Mouse (Mus musculus) urinary bladder, postnatal 25 days (tissue): ENCODE data around the gene Elovl5.
"Not testable (repeated sequence)": the region's sequence is repeated elsewhere in the genome, so short reads cannot be mapped to it uniquely, and the experiment has no call there.

Experiments
- DNase-seq: peaks from one replicate; pipeline ENCODE4 v3.0.0; 2022; ENCODE audit warnings: low spot score

Gene Elovl5

GRCm38 (mm10) chr9:77955511-77955910 lies 38.3 kb downstream of the Elovl5 start:
- no peak for DNase-seq

DNA sequence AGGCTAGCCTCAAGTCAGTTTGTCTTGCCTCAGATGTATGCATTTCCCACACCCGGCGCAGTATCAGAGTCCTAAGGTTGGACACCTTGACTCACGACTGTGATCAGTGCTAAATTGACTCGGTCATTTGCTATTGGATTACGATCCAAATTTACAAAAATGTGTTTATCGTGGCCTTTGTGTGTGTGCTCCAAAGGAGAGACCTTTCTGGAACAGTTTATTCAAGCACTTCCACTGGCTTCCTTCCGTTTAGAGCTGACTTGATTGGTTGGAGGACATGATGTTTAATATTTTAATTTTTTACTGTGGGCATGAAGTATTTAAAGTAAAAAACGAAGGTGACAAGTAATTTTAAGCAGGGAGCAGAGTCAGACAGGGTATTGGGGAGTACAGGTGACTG lies 38.8 kb downstream of the Elovl5 start:
- no peak for DNase-seq

- DNase-seq = no peak
Observed at GRCm38 (mm10) chr9:77958327-77958726, 41.2 kb downstream of the Elovl5 start.

- DNase-seq = no peak
Observed at GRCm38 (mm10) chr9:77959759-77960158, 42.6 kb downstream of the Elovl5 start.

- DNase-seq = no peak
Observed at GRCm38 (mm10) chr9:77961350-77961749, 44.2 kb downstream of the Elovl5 start.

GRCm38 (mm10) chr9:77964084-77964483 lies 46.9 kb downstream of the Elovl5 start:
- DNase-seq = no peak

GRCm38 (mm10) chr9:77965287-77965686 lies 48.1 kb downstream of the Elovl5 start:
- DNase-seq = no peak

DNA sequence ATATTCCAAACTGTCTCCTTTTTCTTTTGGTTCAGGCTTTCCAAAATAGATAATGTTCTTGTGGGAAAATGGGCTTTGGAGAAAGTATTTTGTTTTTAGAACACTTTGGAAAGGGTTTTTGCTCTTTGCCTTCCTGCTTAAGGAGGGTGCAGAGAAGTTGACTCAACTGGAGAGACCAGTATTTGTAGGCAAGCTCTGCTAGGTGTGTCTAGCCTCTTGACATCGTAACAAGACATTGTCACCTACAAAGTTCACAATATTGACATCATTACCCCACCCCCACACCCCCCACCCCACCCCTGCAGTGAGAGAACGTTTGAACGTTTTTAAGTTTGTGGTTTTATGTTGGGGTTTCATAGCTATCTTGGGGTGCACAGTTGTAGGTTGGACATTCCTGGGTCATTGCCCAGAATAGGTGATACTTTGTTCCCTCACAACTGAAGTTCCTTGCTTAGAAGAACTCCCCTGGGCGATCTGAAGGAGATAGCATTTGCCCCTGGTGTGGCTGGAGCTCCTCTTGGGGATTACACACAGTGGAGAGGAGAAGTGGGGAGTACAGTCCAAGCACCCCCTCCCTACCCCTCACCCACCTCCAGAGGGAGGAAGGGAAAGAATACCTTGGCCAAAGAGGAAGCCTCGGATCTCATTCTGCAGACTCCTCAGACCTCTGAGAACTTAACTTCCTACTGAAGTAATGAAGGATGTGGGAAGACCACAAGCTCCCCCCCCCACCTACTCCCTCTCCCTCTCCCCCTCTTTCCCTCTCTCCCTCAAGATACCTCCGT lies 48.8 kb downstream of the Elovl5 start:
- DNase-seq = no peak

GRCm38 (mm10) chr9:77966861-77967260 lies 49.7 kb downstream of the Elovl5 start:
- DNase-seq = no peak

DNA sequence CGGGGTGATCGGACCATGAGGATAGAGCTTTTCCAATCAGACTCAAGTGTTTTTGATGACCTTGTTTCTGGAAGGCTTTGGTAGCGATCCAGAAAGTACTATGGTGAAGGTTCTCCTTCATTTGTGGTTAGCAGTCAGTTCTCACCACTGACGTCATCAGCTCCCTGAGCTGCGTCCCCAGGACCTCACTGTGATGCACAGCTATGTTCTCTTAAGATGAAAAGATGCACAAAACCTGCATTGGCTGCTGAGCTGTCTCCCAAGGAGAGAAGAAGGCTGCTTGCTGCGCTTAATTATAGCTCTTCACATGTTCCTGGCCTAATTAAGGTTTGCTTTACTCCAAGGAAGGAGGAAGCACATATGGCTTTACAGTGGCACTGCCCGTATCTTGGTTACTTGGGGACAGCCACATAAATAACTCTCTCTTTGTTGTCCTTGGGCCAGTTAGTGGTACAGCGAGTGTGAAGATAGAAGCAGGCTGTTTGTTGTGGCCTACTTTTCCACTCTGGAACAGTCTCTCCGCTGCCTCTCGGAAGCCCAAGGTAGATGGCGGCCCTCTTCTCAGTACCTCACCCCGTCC lies 50.5 kb downstream of the Elovl5 start:
- DNase-seq = no peak

- DNase-seq = no peak
Observed at GRCm38 (mm10) chr9:77969192-77969953, 52.2 kb downstream of the Elovl5 start.

DNA sequence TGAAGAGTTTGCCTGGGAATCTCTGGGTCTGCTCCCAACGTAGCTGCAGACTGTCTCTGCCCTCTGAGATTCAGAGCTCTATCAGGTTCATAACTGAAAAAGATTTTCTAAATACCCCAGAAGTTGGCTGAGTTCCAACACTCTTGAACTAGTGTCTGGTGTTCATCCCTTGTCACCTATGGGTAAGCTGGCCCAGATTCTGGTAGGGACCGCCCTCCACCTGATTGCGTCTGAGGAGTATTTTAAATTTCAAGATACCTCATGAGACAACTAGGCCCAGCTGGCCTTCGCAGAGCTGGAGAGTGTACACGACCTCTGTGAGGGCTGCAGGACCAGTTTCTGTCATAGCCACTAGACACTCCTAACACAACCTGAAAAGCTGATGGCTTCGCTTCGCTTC lies 61.8 kb downstream of the Elovl5 start:
- DNase-seq = no peak

DNA sequence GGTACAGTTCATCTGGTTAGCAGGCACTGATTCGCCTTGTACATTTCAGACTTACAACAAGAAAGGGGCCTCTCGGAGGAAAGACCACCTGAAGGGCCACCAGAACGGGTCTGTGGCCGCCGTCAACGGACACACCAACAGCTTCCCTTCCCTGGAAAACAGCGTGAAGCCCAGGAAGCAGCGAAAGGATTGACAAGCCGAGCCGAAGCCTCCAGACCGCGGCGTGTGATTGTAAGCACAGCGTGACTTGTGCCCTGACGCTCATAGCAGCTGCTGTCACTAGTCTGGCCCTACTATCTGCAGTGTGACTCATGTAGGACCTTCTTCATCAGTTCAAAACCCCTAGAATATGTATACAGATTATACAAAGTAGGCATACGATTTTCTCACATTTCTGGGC lies 65.5 kb downstream of the Elovl5 start:
- DNase-seq = no peak

DNA sequence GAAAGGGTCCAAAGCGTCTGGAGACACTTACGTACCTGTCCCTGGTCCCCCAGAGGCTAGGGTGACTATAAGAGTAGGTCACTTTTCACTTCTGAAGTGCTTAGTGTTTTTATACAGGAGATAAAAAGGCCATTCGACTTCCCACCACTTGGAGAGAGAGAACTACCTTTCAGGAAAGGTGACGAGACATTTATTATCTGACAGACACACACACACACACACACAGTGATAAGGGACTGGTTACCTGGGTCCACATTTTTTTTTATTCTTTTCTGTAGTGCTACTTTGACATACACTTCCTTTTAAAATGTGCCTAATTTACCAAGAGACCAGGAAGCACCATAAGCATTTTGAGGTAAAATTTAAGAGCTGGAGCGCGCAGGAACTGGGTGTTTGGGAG lies 66.4 kb downstream of the Elovl5 start:
- DNase-seq = no peak

DNA sequence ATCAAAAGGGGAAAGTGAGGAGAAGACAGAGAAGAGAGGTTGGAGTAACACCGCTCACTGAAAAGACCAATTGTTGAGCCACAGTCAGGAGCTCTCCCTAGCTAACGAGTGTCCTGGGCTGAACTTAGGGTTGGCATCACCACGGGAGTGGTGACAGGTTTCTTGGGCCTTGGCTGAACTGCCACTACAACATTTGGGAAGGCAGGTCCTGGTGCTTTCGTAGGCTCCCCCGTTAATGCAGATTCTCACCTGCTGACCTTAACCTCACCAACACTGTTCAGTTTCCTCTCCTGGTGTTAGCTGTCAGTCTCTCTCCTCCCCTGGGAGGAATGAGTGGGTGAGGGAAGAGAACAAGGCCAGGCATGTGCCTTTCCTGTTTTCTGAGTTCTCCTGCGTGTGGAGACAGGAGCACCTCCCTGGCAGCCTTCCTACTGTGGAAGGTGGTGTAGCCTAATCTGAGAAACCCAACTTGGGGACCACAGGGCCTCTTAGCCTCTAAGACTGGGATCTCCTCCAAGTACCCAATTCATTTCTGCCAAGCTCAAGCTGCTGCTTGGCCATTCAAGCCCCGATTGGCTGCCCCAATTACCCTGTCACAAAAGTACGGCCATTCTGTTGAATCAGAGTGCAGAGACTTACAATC lies 69.1 kb downstream of the Elovl5 start:
- DNase-seq = no peak

DNA sequence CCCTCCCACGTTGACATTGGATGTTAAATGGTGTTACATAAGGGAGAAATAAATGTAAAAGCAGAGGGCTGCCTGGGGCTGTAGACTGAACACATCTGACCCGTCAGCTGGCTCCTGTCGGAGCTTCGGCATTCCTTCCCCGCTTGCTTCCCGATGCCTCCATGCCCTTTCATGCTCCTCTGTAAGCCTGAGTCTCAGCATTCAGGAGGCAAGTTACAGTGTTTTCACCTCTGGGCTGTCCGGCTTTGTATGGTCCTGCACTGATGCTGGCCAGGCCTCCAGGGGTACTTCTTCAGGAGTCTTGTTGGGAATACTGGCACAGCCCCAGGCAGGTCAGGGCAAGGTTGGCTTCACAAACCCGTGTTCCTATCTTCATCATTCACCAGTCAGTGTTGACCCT lies 72.5 kb downstream of the Elovl5 start:
- no peak for DNase-seq

DNA sequence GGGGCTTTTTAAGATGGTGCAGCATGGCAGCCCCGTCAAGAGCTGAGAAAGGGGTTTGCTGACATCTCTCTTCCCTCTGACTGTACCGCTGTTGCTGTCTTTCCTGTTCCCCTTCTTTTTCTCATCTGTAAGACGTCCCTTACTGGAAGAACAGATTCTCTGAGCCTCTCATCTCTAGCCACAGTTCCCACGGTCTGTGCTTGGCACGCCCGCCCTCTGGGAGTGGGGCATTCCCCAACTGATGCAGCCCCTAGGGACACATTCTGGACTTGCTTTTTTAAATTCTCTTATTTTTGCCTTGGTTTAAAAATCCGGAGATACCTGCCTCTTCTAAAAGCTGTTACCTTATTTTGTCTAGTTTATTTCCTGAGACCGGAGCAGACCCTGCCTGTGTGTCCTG lies 73.1 kb downstream of the Elovl5 start:
- DNase-seq = no peak

DNA sequence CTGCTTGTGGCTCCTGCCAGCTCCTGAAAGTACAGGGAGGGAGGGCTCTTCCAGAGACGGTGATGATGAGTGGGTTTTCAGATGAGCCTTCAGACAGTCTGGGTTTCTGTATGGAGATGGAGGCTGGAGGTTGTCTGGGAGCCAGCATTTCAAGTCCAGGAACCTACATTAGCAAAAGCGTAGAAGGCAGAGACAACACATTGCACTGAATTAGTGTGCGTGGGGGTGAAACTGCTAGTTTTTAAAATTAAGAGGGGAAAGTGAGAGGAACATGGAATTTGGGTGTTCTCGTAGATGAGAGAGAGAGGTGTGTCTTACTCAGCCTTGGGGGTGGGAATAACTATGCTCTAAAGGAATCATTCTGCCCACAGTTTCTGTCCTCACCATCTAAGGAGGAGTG lies 74.5 kb downstream of the Elovl5 start:
- no peak for DNase-seq

DNA sequence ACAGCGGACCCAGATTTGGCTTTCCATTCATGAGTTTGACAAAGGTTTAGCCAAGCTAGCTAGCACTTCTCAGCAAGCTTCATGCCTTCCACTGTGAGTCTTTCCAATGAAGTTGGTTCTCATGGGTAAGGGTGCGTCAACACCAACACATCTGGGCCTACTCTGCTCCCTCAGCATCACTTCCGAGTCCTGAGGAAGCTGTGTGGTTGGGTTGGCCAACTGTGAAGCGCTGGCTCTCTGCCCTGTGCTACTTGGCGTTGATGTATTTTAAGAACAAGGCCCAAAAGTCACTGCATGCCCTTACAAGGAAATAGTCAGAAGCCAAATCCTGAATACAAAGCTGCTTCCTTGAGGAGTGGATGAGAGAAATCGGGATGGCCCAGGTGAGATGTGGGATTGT lies 75.1 kb downstream of the Elovl5 start:
- no peak for DNase-seq

DNA sequence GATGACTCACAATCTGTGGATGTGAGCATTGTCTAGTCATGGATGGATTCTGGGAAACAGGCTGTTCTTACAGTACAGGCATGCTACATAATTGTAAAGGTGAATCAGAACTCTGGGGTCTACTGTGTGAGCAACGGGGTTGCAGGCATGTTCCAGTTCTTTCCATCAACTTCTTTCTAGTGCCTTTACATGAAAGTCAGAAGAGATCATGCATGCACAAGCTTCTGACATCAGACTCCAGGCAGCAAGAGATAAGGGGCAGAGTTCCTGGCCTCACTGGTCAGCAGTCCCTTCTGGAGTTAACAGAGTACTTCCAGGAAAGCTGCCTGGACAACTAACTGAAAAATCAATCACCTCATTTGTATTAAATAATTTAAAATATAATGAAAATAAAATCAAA lies 75.9 kb downstream of the Elovl5 start:
- DNase-seq = no peak

DNA sequence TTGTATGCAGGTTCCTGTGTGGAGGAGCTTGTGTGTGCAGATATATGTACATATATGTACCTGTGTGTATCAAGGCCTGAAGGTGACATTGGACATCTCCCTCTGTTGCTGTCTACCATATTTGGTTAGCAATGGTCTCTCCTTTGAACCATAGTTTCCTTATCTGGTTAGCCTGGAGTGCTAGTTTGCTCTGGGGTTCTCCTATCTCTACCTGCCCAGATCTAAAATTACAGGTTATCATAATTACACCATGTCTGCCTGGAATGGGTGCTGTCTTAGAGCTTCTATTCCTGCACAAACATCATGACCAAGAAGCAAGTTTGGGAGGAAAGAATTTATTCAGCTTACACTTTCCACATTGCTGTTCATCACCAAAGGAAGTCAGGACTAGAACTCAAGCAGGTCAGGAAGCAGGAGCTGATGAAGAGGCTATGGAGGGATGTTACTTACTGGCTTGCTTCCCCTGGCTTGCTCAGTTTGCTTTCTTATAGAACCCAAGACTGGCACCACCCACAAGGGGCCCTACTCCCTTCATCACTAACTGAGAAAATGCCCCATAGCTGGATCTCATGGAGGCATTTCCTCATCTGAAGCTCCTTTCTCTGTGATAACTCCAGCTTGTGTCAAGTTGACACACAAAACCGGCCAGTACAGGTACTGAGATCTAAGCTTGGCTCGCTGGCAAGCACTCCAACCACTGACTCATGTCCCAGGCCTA lies 76.5 kb downstream of the Elovl5 start:
- DNase-seq = not testable (repeated sequence)

- DNase-seq = no peak
Observed at GRCm38 (mm10) chr9:77995235-77995634, 78.1 kb downstream of the Elovl5 start.
